Mouse (Mus musculus): Measurements from ENCODE around the gene Polrmt.
"Not testable (repeated sequence)": the region's sequence is repeated elsewhere in the genome, so short reads cannot be mapped to it uniquely, and the experiment has no call there.

Polrmt gene

DNA sequence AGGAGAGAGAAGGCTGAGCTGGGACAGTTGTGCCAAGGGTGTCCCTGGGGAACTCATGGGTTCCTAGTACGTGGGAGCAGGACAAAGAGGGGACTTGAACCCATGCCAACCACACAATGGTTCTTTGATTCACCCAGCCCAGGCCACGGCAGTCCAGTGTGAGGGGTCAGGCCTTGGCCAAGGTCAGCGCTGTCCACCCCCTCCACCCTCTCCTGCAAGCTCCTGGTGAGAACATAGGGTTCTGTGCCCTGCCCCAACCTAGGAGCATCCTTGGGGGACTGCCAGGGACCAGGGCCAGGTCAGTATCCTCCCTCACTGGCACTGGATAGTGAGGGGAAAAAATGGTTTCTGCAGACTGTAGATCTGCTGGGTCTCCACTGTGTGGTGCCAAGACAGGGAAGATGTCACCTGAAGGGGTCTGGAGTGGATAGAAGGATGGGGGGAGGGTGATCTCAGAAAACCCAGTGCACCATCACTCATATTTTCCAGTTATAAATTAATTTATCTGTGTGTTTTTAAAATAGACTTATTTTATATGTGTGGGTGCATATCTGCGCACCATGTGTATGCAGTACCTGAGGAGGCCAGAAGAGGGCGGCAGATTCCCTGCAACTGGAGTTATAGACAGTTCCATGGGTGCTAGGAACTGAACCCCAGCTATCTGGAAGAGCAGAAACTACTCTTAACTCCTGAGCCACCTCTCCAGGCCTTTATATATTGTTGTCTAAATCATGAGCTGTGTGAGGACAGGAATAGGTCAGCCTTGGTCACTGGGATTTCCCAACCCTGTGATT lies 28.3 kb upstream of the Polrmt start:
- peak in 1 of 2 experiments; percentile 47 for DNase-seq (ENCODE audit: low spot score in 2 of 2)

DNA sequence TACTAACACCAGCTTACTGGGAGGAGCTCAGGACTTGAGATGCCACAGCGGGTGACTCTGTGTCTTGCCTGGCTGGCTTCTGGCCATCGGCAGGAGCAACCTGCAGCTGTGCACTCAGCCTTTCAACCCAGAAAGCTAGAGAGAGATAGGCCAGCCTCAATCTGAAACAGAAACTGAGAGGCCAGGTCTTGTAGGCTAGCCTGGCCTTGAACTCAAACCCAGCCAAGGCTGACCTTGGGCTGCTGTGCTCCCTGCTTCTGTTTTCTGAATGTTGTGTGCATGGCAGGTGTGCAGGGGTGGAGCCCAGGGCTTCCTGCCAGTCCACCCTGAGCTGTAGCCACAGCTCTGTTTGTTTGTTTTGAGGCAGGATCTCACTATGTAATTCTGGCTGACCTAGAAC lies 26.8 kb upstream of the Polrmt start:
- peak in 1 of 2 experiments; percentile 15 for DNase-seq (ENCODE audit: low spot score in 2 of 2)

DNA sequence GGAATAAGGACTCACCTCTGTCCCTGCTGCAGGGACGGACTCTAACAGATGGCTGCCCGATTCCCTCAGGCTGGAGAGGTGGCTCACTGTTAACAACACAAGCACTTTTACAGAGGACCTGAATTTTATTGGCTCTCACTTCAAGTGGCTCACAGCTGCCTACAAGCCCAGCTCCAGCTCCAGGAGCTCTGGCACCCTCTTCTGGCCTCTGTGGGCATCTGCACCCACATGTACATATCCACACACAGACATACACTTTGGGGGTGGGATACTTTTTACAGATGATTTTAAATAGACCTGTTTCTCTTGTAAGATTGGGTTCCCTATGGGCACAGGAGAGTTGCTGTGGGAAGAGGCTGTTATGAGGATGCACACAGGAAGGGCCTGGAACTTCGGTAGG lies 25.9 kb upstream of the Polrmt start:
- no peak for DNase-seq (ENCODE audit: low spot score in 2 of 2)

DNA sequence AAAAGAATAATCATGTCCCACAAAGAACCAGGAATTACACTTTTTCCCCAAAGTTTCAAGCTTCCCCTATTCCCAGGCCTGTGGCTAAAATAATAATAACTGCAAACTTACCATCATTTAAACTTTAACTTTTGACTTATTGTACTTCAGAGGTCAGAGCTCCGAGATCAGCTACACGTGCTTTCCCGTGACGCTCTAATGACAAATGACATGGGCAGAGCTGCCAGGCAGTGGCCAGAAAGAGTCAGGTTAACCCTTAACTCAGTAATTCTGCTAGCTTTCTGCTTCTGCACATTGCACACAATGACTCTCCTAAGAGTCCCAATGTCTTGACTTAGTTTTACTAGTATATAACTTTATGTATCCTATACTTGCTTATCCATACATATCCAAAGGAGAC lies 22.9 kb upstream of the Polrmt start:
- DNase-seq (ENCODE audit: low spot score in 2 of 2) = no peak

DNA sequence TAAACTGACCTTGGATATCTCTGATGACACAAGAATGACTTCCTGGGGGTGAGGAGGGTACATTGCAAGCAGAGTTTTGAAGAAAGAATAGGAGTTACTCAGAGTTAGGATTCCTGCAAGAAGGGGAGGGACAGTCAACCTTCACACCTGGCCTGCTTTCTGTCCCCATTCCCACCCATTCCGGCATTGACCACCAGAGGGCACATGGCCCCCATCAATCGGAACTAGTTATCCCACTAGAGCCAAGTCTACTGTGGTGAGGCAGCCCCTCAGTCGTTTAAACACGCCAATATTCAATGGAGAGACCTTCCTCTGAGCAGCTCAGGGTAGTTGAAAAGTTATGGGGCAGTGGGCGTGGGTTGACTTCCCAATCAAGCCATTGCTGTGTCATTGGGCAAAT lies 22.0 kb upstream of the Polrmt start:
- peak; percentile 55 to 75 for DNase-seq (ENCODE audit: low spot score in 2 of 2)

DNA sequence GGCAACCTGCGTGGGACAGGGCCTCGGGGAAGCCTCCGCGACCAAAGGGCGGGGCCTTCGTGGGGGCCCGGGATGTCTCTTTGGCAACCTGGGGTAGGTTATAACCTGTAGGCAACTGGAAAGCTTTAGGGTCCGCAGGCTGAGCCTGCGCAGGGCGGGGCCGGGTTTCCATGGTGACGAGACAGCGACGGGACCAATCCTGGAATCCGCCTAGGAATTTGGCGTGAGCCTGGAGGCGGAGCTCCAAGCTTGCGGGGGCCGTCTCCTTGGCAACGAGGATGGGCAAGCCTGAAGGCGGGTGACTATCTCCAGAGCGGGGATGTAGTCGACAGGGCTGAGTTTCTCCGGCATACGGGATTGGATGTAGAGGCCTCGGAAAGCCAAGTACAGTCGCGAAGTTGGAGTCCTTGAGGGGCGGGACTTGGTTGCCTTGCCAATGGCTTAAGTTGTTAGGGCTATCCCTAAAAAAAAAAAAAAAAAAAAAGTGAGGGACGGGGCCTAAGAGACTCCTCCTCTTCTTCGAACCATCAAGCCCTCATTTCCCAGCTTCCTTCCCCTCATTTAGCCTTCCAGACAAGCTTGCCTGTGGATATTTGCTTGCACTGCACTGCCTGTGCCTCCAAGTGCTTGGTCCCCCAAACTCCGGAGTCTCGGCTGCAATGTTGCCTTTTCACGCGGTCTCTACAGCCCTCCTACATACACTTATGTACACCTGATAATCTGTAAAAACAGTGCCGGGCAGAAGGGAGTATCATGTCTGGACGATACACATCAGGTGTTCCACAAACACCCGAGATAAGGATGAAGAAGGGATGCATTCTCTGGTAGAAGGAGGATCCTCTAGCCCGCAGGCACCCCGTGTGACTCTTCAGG lies 21.2 kb upstream of the Polrmt start:
- peak; percentile 91 to 95 for DNase-seq (ENCODE audit: low spot score in 2 of 2)

DNA sequence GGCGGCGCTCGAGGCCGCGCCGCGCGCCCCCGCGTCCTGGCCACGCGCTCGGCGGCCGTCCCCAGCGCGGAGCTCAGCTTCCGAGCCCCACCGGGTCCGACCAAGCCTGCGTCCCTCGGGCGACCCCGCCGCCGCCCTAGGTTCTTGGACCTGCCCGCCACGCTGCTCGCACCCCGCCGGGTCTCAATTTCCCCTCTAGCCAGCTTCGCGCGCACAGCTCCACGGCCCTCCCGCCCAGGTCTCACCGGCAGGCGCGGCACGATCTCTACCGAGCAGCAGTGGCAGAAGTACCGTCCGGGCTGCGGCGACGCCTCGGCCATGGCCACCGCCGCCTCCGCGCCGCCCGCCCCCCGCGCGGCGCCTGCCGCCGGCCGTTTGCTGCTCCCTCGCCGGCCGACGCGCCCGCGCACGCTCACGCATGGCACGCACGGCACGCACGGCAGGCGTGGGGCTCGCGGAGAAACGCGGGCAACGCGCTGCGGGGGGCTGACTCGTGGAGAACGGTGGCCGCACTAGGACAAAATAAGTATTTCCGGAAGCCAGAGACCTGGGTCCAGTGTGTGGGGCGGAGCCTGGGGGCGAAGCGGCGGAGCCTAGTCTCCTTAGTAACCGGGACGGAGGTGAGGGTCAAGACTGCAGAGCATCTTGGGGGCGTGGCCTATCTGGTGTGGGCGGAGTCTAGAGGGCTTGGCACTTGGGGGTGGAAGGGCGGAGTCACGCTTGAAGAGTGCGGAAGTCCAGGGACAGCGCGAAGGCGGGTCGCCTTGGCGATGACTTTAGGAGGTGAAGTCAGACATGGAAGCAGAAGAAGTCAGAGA lies 20.3 kb upstream of the Polrmt start, which contains the start of gene Rnf126:
TSS of gene Rnf126 (minus strand) at position 445 of the 818 bp plus-strand sequence.
- DNase-seq (ENCODE audit: low spot score in 2 of 2) = peak; percentile 99 to 100

DNA sequence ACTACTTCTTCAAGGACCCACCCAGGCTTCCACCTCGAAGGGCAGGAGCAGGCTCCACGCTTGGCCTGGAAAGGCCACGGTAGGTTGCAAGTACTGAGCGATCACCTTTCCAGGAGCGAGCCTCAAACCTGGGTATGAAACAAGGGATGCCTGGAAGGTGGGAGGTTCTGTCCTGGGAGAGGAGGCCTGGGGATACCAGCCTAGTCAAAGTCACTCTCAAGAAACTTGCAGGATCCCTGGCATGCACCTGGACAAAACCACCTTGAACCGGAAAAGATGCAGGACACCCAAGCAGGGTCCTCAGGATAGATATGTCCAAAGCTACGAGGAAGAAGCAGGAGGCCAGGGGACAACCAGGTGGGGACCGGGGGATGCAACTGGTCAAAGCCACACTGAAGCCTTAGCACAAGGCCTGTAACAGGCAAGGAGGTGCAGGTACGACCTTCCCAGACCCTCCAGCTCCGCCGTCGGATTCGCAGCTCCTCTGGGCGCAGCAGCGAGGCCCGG lies 19.7 kb upstream of the Polrmt start:
- DNase-seq (ENCODE audit: low spot score in 2 of 2) = no peak

DNA sequence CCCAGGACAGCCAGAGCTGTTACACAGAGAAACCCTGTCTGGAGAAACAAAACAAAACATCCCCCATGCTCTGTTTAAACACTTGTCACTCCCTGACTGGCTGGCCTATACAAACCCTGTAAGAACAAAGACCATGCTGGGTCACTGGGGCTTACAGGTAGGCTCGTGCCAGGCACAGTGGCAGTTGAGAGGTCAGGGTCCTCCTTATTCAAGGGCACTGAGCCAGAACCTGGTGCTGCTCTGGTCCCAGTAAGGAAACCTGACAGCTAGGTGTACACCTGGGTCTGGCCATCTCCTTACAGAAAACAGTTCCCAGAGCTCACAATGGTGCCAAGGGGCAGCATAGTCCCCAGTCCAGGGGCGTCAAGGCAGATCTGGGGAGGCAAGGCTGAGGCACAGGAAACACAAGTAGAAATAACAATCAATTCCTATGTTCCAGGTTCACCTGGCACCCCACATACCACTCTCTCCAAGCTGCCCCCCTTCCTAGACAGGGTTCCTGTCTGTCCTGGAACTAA lies 18.9 kb upstream of the Polrmt start:
- no peak for DNase-seq (ENCODE audit: low spot score in 2 of 2)

DNA sequence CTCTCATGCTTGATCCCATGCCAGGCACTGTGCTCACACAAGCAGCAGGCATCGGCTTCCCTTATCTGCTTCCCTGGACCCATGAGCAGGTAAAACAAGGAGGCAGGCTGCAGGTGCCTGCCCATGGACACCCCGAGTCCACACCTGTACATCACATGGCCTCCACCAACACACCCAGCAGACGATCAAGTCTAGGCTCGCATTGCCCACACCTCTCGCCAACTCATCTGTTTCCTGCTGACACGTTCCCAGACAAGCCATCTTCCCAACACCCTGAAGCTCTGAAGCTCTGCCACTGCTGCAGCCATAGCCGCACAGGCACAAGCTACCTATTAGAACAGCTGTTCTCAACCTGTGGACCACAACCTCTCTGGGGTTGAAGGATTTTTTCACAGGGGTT lies 17.9 kb upstream of the Polrmt start:
- no peak for DNase-seq (ENCODE audit: low spot score in 2 of 2)

DNA sequence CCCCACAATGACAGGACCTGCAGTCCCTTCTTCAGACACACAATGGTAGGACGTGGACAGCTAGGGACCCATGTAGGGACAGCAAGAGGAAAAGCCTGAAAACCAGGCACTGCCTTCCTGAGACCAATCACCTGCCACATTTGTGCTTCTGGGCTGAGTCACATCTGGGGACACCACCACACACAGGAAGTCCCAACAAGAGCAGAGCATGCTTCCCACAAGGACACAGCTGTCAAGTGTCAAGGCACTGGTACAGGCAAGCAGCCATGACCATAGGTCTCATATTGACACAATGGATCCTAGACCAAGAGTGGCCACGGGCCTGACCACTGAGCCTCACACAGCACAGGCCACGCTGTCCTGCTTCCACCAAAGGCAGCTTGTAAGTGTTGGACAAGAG lies 16.5 kb upstream of the Polrmt start:
- no peak for DNase-seq (ENCODE audit: low spot score in 2 of 2)

DNA sequence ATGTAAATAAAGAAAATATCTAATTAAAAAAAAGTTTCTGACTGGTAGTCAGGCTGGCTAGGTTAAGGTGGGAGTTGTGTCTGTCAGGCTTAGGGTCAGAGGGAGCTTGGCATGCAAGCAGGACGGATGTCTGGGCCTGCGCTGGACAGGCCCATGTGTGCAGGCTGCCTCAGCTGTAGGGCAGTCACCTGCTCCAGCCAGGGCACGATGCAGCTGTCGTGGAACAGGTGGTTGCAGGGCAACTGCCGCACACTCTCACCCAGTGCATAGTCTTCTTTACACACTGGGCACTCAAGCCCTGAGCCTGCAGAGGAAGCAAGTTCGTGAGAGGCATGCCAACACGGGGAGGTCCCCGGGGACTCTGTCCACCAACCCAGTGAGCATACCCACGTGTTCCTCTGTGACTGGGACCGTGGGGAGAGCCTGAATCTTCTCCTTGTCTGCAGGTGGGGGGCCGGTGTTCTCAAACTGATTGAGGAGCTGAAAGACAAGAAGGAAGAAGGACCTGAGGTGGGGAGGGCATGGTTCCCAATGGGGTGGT lies 14.3 kb upstream of the Polrmt start:
- DNase-seq (ENCODE audit: low spot score in 2 of 2) = no peak

DNA sequence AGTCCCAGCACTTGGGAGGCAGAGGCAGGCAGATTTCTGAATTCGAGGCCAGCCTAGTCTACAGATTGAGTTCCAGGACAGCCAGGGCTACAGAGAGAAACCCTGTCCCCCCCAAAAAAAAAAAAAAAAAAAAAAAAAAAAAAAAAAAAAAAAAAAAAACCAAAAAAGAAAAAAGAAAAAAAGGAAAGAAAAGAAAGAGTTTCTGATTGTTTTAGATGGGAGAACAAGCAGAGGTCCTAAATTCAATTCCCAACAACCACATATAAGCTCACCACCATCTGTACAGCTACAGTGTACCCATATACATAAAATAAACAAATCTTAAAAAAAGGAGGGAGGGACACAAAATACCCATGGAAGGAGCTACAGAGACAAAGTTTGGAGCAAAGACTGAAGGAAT lies 13.3 kb upstream of the Polrmt start:
- DNase-seq (ENCODE audit: low spot score in 2 of 2) = not testable (repeated sequence)

DNA sequence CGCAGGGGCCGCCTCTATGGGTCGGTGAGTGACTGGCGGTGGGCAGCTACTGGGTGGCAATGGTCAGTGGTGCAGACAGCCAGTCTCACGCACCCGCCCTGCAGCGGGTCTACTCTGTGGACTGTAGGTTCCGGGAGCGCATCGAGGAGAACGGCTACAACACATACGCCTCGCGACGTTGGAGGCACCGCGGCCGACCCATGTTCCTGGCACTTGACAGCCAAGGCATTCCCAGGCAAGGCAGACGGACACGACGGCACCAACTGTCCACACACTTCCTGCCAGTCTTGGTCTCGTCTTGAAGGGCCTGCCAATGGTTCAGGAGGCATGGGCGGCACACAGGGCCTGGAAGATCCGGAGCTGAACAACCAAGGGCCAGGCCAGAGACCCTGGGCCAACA lies 10.3 kb upstream of the Polrmt start:
- DNase-seq (ENCODE audit: low spot score in 2 of 2) = no peak

DNA sequence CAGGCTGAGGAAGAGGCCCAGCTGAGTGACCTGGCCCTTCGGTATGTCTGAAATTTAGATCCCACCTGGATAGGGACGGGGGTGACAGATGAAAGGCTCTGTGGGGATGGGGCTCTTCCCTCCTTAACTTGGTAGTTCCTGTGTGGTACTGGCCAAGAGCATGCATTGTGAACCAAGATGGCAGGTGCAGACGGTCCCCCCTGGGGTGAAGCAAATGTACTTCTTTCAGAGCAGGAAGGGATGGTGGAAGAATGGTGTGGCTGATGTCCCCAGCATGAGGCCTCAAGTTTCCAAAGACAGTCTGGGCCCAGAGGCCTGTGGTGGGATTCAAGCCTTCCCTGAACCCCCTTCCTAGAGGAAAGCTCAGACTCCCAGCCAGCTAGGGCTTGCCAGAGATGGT lies 9.5 kb upstream of the Polrmt start:
- DNase-seq (ENCODE audit: low spot score in 2 of 2) = no peak

DNA sequence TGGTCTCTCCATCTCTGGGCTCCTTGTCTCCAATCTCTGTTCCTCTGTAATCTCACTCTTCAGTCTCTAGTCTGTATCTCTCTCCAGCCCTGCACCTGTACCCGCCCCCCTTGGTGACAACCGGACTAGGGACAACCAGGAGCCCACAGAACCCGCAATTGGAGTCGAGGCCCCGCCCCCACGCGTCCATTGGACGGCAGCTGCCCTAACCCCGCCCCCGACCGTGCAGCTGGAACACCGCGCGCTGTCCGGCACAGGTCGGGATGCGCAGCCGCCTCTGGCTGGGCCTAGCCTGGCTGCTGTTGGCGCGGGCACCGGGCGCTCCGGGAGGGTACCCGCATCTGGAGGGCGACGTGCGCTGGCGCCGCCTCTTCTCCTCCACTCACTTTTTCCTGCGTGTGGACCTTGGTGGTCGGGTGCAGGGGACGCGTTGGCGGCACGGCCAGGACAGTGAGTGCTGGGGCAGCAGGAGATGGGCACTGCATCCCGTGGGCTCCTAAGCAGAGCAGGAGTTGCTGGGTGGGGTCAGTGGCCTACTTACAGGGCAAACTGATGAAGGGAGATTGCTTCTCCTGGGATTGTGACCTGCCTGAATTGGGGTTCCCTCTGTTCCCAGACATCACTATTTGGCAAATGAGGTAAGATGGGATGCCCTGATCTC lies 8.6 kb upstream of the Polrmt start, which contains the start of gene Fgf22:
TSS of gene Fgf22 (plus strand) at position 221 of the 661 bp plus-strand sequence.
- DNase-seq (ENCODE audit: low spot score in 2 of 2) = peak in 1 of 2 experiments; percentile 61

DNA sequence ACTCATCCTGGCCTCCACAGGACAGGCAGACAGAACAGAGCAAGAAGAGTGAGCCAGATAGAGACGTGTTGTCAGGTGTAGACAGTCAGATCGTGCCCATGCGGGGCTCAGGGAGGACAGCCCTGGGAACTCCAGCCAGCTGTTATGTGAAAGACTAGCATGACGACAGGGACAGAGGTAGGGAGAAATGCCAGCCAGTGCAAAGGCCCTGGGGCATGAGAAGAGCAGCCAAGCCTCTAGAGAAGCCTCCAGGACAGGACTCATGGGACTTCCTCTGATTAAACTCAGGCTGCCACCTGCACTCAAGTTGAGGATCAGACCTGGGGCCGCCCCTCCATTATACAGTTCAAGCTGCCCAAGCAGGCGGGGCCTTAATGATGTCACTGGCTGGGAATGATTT lies 2.1 kb upstream of the Polrmt start:
- DNase-seq (ENCODE audit: low spot score in 2 of 2) = no peak

DNA sequence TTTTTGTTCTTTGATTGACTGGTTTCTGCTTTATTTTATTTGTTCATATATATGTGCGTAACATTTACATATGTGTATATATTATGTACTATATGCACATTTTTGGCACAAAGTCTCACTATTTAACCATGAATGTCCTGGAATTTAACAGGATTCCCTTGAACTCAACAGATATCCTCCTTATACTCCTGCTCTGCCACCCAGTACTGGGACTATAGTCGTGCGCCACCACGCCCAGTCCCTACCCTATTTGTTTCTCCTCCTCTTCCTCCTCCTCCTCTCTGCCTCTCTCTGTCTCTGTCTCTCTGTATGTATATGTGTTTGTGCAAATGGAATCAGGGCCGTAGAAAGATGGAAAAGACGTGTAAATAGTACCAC lies 382 bp upstream of the Polrmt start:
- no peak for DNase-seq (ENCODE audit: low spot score in 2 of 2)

DNA sequence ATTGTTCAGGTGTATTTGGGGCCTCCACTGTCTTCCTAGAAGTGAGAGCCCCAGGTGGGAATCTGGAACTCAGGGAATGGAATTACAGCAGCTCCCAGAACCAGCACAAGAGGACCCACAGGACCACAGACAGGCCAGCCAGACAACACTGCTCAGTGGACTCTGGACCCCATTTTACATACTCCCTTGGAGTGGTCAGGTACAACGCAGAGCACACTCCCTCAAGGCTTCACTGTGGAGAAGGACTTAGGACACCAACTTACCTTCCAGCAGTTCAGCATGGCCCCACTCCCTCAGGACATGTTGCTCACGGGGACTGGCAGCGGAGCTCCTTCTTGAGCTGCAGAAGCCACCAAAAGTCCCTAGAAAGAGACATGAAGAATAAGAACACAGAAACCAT lies 970 bp downstream of the Polrmt start:
- DNase-seq (ENCODE audit: low spot score in 2 of 2) = no peak

DNA sequence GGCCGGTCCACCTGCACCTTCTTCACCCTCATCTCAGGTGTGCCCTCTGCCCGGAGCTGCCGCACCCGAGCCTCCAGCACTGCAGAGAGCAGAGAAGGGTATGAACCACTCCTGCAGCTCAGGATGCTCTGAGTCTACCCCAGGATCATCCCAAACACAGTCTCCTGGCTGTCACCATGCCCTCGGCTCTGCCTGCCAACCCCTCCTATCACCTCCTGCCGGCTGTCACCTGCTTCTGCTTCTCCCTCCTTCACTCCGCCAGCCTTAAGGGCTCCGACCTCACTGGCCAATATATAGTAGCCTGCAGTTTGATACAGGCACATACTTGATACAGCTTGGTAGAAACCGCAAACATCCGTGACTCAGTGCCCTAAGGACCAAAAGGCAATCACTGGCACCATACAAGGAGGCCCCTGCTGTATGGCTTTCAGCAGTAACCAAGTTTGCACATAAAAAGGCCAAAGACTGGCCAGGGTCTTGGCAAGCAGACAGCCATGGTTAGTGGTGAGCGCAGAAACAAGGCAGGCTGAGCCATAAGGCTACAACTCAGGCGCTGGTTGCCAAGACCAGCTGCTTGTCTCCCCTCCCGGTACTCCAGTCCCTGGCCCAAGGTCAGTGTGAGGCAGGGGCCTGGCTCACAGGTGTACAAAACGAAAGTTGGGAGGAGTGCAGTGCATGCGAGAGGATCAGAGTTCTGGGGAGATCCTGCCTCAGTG lies 2.6 kb downstream of the Polrmt start:
- DNase-seq (ENCODE audit: low spot score in 2 of 2) = no peak
